Mouse (Mus musculus) liver, embryonic 12.5 days (tissue): ENCODE data around the gene Ptpn7. TPM values are rescaled to one million over a fixed set of nuclear protein-coding genes. Genes with fewer than 3 reads are reported as not detected.
A peak's percentile ranks its signal among the peaks of the same experiment; 100 is the strongest.
"Not testable (repeated sequence)": the region's sequence is repeated elsewhere in the genome, so short reads cannot be mapped to it uniquely, and the experiment has no call there.

Experiments
- ATAC-seq: fragments of 200-750 bp; cut with Nextera tagmentation; 2 replicates; pipeline ENCODE4 v1.8.0; 2017; ENCODE audit warnings: moderate number of reproducible peaks, mild to moderate bottlenecking, moderate library complexity
- H3K27ac ChIP-seq: fragments of 300-500 bp; sonication (generic); 2 replicates; pipeline ENCODE4 v1.5.1; 2016; ENCODE audit warnings: mild to moderate bottlenecking
- H3K27me3 ChIP-seq: fragments of 300-500 bp; sonication (generic); replicated peaks from 2 replicates; pipeline ENCODE4 v1.6.1; 2016; ENCODE audit warnings: mild to moderate bottlenecking, moderate library complexity
- H3K36me3 ChIP-seq: fragments of 300-500 bp; sonication (generic); 2 replicates; pipeline ENCODE4 v1.6.1; 2016; ENCODE audit warnings: mild to moderate bottlenecking, moderate library complexity
- H3K4me1 ChIP-seq: fragments of 300-500 bp; sonication (generic); 2 replicates; pipeline ENCODE4 v1.6.1; 2016
- H3K4me2 ChIP-seq: fragments of 300-500 bp; sonication (generic); 2 replicates; pipeline ENCODE4 v1.6.1; 2016; ENCODE audit warnings: mild to moderate bottlenecking, moderate library complexity
- H3K4me3 ChIP-seq: fragments of 300-500 bp; sonication (generic); 2 replicates; pipeline ENCODE4 v1.5.1; 2016; ENCODE audit warnings: mild to moderate bottlenecking, moderate library complexity
- H3K9ac ChIP-seq: fragments of 300-500 bp; sonication (generic); 2 replicates; pipeline ENCODE4 v1.6.1; 2016; ENCODE audit warnings: mild to moderate bottlenecking, moderate library complexity
- H3K9me3 ChIP-seq: fragments of 300-500 bp; sonication (generic); replicated peaks from 2 replicates; pipeline ENCODE4 v1.6.1; 2016; ENCODE audit warnings: mild to moderate bottlenecking, moderate library complexity
- WGBS: fragments of 180-500 bp; shearing (Covaris S2); methylation state at CpG from one replicate; pipeline ENCODE4 v1.1.7; 2016; ENCODE audit not compliant: insufficient replicate concordance; 5-methylcytosine and 5-hydroxymethylcytosine counted together
- polyA plus RNA-seq: library from polyadenylated mRNA; unstranded; fragments of >200 nt; fragmentation: Nextera tagmentation; extraction: Ambion mirVana; gene quantifications from 2 replicates; pipeline ENCODE4 v1.2.1, GENCODE M21; 2016

The Ptpn7 gene
- polyA plus RNA-seq, 1 experiment from 2014 or later, result 25.9 TPM

DNA sequence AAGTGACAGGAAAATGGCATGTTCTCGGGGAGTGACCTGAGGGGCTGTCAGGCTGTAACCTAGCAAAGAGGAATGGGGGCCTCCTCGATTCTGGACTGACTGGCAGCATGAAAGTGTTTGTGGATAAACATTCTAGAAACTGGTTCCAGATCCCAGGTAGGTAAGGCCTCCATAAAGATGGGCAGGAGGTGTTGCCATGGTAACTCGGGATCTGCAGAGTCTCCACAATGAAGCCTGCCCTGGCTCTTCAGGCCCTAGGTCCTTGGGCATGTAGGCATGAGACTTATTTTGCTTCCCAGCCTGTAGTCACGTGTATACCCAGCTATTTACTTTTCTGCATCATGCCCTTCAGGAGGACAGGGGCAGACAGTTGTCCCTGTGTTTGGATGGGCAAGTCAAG, 48.8 kb downstream of the Ptpn7 start:
- H3K27ac ChIP-seq, result no peak overlapping the region
- H3K27me3 ChIP-seq, result peaks cover 25% of the 10 kb centered on the region
- WGBS, result 59% methylated on average over 4 of the region's 4 CpGs
- 0 out of 2 replicates have a peak, but pooled peaks cover 6% of the 10 kb centered on the region for H3K4me1 ChIP-seq
- H3K4me2 ChIP-seq, result no peak overlapping the region
- no peaks in the 10 kb centered on the region for H3K36me3 ChIP-seq
- H3K9ac ChIP-seq, result no peak overlapping the region
- H3K9me3 ChIP-seq, result no peaks in the 10 kb centered on the region
- ATAC-seq, result no peak
- H3K4me3 ChIP-seq, result no peak overlapping the region

DNA sequence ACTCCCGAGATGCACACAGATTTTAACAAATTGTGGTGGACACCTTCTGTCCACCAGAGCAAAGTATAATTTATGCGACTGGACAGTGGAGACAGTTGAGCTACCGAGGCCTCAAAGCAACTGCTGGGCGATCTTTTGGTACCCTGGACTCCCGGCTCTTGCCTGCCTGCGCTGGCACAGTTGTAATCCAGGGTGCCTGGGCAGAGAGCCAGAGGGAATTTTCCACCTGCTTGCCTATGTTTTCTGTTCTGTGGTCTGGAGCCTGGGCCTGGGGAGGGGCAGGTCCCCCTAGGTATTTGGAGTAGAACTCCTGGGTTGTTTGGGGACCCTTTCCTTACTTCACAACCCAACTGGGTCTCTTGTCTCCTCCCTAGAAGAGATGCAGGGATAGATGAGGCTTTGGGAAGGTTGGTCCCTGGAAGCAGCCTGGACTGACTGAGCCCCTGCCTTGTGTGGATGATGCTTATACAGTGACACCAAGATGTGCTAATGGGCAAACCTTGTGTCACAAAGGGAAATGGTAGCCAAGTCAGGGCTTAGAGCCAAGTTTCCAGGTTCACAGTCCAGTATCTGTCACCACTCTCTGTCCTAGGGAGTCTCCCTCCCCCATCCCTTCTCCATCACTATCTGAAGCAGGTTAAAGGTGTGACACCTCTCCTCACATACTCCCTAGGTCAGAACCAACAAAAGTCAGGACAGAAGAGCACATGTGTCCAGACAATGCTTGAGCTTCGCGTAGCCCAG, 49.6 kb downstream of the Ptpn7 start:
- Histone ChIP-seq H3K4me3 (no peak overlapping the region), H3K36me3 (no peaks in the 10 kb centered on the region), H3K4me2 (no peak overlapping the region), H3K9me3 (no peaks in the 10 kb centered on the region), H3K9ac (no peak overlapping the region), H3K27ac (no peak overlapping the region), H3K27me3 (peaks cover 32% of the 10 kb centered on the region), H3K4me1 (0 out of 2 replicates have a peak, but pooled peaks cover 6% of the 10 kb centered on the region)
- ATAC-seq, result no peak
- WGBS, result 83% methylated on average over 8 of the region's 8 CpGs

DNA sequence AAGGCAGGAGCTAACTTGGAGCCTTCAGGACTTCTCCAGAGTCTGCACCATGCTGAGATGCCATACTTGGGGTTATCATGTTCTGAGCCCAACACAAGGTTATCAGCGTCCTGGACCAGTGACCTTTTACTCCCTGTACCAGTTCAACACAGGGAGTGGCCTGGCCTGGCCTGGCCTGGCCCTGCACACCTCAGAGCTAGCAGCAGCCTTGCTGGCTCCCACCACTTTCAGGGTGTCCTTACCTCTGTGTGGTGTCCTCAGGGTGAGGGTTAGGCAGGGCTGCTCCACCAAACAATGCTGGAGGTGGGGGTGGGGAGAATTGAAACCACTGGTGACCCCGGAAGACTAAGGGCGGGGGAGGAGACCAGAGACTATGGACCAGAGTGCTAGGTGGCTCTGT, 50.5 kb downstream of the Ptpn7 start:
- Histone ChIP-seq H3K27me3 (peaks cover 36% of the 10 kb centered on the region), H3K27ac (no peak overlapping the region), H3K9me3 (no peaks in the 10 kb centered on the region), H3K4me1 (0 out of 2 replicates have a peak, but pooled peaks cover 6% of the 10 kb centered on the region), H3K4me3 (no peak overlapping the region), H3K36me3 (no peaks in the 10 kb centered on the region), H3K4me2 (no peak overlapping the region), H3K9ac (no peak overlapping the region)
- ATAC-seq, result peak; percentile 30; the same call in 1 of the 2 replicates
- 54% methylated on average over 3 of the region's 3 CpGs for WGBS

DNA sequence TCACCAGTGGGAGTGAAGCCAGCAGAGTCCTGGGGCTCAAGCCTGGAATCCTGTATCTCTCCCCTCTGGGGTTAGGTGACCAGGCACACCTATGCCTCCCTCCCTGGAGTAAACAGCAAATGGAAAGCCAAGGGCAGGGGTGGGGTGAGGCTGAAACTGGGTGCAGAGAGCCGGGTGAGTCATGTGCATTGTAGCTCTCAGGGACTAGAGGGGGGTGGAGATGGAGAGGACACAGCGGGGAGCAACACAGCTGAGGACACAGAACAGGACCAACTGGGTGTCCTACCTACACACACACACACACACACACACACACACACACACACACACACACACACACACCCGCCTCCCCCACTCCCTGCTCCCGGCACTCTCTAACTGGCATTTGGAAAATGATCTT, 50.9 kb downstream of the Ptpn7 start:
- Histone ChIP-seq H3K4me2 (no peak overlapping the region), H3K9ac (no peak overlapping the region), H3K9me3 (no peaks in the 10 kb centered on the region), H3K27ac (no peak overlapping the region), H3K27me3 (peaks cover 36% of the 10 kb centered on the region), H3K4me1 (0 out of 2 replicates have a peak, but pooled peaks cover 6% of the 10 kb centered on the region), H3K4me3 (no peak overlapping the region), H3K36me3 (no peaks in the 10 kb centered on the region)
- peak; percentile 31; the same call in 1 of the 2 replicates for ATAC-seq
- WGBS, result 85% methylated on average over 3 of the region's 4 CpGs

DNA sequence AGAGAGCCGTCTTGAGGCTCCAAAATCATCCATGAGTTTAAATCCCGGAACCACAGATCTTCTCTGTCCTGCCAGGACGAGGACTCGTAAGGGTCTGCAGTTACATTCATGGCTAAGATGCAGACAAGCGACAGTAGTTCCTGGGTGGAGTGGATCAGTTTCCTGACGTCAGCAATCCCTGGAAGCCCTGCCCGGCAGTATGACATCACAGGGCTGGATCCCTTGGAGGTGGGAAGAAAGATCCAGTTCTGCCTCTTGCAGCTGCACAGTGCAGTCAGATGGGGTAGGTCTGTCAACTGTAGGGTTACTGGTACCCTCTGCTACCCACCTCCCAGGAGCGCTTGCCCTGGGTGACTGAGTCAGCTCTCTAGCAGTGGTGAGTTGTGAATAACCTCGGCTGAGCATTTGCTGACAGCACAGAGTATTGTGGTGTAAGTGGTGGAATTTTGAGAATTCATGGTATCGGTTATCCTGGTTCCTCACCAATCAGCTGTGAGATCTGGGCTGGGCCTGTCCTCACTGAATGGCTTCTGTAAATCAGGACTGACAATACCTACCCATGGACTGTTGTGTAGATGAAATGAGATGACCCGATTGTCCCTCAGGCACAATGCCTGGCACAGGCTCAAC, 51.6 kb downstream of the Ptpn7 start:
- H3K4me1 ChIP-seq, result 0 out of 2 replicates have a peak, but pooled peaks cover 6% of the 10 kb centered on the region
- peaks cover 36% of the 10 kb centered on the region for H3K27me3 ChIP-seq
- no peak overlapping the region for H3K27ac ChIP-seq
- WGBS, result 56% methylated on average over 11 of the region's 11 CpGs
- no peak overlapping the region for H3K4me3 ChIP-seq
- ATAC-seq, result no peak
- no peak overlapping the region for H3K9ac ChIP-seq
- no peaks in the 10 kb centered on the region for H3K9me3 ChIP-seq
- H3K4me2 ChIP-seq, result no peak overlapping the region
- no peaks in the 10 kb centered on the region for H3K36me3 ChIP-seq

DNA sequence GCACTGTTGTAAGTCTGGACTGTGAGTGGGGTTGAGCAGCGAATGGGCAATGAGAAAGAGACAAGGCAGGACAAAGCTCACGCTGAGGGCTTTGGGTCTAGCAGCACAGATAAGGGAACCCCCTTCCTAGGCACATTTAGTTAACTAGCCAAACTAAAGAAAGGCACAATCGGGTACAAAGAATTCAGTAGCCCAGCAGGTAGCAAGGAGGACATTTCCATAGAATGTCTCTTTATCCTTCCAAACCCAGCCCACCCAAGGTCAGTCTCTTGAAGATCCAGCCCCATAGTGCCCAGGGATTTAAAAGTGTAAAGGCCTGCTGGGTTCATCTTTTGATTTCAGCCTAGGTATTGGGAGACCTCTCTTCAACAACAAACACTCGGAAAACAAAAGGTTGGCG, 53.4 kb downstream of the Ptpn7 start:
- Histone ChIP-seq H3K36me3 (no peaks in the 10 kb centered on the region), H3K4me2 (no peak overlapping the region)
- WGBS, result 30% methylated on average over 5 of the region's 5 CpGs

DNA sequence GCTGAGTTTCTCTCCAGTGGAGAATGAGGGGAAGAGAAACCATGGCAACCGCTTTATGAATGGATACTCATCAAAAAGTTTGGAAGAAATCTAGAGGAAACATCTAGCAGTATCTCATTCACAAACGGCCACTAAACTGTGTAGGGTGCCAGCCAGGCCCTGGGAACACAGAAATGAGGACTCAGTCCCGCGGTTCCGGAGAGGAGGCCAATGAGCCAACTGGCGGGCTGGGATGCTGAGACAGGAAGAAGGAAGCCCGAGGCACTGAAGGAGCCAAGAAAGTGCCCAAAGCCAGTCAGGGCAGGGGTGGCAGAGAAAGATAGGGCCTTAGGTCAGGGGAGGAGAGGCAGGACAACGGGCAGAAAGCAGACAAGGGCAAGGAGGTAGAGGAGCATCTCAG, 53.9 kb downstream of the Ptpn7 start:
- Histone ChIP-seq H3K4me1 (0 out of 2 replicates have a peak, but pooled peaks cover 6% of the 10 kb centered on the region), H3K27me3 (peaks cover 36% of the 10 kb centered on the region), H3K4me2 (no peak overlapping the region), H3K27ac (no peak overlapping the region), H3K36me3 (no peaks in the 10 kb centered on the region), H3K4me3 (no peak overlapping the region), H3K9me3 (no peaks in the 10 kb centered on the region), H3K9ac (no peak overlapping the region)
- 39% methylated on average over 8 of the region's 8 CpGs for WGBS
- ATAC-seq, result no peak

More for the DNA sequence above, 53.4 kb downstream of the Ptpn7 start:
- Histone ChIP-seq H3K9me3 (no peaks in the 10 kb centered on the region), H3K9ac (no peak overlapping the region), H3K4me3 (no peak overlapping the region), H3K4me1 (0 out of 2 replicates have a peak, but pooled peaks cover 6% of the 10 kb centered on the region), H3K27me3 (peaks cover 36% of the 10 kb centered on the region), H3K27ac (no peak overlapping the region)
- ATAC-seq, result no peak

DNA sequence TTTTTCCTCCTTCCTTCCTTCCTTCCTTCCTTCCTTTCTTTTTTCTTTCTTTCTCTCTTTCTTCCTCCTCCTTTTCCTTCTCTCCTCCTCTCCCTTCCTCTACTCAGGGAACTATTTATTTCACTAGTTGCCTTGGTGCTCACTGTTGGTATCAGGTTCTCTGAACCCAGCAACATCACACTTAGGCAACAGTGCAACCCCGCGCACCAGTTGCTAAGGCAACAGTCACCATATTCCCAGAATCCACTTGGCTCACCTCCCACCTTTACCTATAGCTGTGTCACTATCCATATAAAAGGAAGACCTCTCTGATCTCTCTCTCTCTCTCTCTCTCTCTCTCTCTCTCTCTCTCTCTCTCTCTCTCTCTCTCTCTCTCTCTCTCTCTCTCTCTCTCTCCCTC, 54.5 kb downstream of the Ptpn7 start:
- H3K27me3 ChIP-seq, result peaks cover 34% of the 10 kb centered on the region
- H3K9ac ChIP-seq, H3K4me3 ChIP-seq, H3K9me3 ChIP-seq, H3K27ac ChIP-seq, H3K4me2 ChIP-seq, ATAC-seq, H3K36me3 ChIP-seq, H3K4me1 ChIP-seq: not testable (repeated sequence)
- 44% methylated on average over 2 of the region's 2 CpGs for WGBS

DNA sequence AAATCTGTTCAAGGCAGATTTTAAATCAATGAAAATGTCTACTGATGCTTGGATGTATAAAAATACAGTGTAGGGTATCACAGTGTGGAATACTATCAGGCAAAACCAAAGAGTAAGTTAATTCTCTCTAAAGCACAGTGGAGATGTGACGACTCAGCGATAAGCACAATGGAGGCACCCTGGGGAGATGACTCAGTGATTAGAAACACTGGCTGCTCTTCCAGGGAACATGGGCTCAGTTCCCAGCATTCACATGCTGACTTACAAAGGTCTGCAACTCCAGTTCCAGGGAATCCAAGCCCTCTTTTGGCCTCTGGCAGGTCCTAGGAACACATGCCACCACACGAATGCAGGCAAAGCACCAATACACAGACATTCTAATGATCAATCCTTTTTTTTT, 55.7 kb downstream of the Ptpn7 start:
- Histone ChIP-seq H3K4me1 (0 out of 2 replicates have a peak, but pooled peaks cover 3% of the 10 kb centered on the region), H3K4me3 (no peak overlapping the region), H3K9ac (no peak overlapping the region), H3K4me2 (no peak overlapping the region), H3K27ac (no peak overlapping the region), H3K27me3 (peaks cover 22% of the 10 kb centered on the region), H3K9me3 (no peaks in the 10 kb centered on the region), H3K36me3 (no peaks in the 10 kb centered on the region)
- 29% methylated on average over 3 of the region's 3 CpGs for WGBS
- no peak for ATAC-seq

DNA sequence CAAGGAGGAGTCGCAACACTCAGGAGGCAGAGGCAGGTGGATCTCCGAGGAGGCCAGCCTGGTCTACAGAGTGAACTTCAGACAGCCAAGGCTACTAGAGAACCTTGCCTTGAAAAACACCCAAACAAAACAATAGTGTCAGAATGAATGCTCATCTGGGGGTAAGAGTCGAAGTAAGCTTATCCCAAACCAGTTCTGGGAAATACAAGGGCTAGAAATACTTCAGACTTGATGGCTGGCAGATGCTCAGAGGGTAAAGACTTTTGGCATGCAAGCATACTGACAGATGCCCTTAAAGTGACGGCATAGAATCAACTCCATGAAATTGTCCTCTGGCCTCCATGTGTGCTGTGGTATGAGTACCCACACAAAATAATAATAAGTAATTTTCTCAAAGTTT, 56.7 kb downstream of the Ptpn7 start:
- ATAC-seq, result no peak

DNA sequence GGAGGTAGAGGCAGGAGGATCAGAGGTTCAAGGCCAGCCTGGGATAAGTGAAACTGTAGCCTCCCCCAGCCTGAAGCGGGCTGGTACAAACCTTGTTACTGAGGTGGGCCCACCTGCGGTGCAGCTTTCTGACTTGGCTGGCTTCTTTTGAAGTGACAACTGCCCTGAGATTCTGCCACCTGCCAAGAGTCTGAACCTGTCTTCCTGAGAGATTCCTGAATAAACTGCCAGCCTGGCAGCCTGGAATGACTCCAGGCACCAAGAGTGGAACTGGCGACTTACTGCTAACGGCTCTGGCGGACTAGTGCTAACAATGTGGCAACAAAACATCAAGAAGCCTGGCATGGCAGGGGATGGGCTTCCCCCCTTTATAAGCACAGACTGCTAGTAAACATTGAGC, 61.8 kb downstream of the Ptpn7 start:
- not testable (repeated sequence) for H3K4me3 ChIP-seq, H3K4me2 ChIP-seq, H3K27me3 ChIP-seq, H3K9ac ChIP-seq, H3K27ac ChIP-seq, H3K4me1 ChIP-seq, H3K9me3 ChIP-seq, H3K36me3 ChIP-seq, ATAC-seq
- 83% methylated on average over 5 of the region's 5 CpGs for WGBS

More for the DNA sequence above, 56.7 kb downstream of the Ptpn7 start:
- H3K27ac ChIP-seq, result no peak overlapping the region
- no peaks in the 10 kb centered on the region for H3K4me1 ChIP-seq
- no peak overlapping the region for H3K4me3 ChIP-seq
- no peaks in the 10 kb centered on the region for H3K36me3 ChIP-seq
- 67% methylated on average over 4 of the region's 4 CpGs for WGBS
- peaks cover 21% of the 10 kb centered on the region for H3K27me3 ChIP-seq
- no peak overlapping the region for H3K4me2 ChIP-seq
- H3K9ac ChIP-seq, result no peak overlapping the region
- no peaks in the 10 kb centered on the region for H3K9me3 ChIP-seq
